ENCODE assay signal across 8 mouse cellular contexts in the genomic region with DNA sequence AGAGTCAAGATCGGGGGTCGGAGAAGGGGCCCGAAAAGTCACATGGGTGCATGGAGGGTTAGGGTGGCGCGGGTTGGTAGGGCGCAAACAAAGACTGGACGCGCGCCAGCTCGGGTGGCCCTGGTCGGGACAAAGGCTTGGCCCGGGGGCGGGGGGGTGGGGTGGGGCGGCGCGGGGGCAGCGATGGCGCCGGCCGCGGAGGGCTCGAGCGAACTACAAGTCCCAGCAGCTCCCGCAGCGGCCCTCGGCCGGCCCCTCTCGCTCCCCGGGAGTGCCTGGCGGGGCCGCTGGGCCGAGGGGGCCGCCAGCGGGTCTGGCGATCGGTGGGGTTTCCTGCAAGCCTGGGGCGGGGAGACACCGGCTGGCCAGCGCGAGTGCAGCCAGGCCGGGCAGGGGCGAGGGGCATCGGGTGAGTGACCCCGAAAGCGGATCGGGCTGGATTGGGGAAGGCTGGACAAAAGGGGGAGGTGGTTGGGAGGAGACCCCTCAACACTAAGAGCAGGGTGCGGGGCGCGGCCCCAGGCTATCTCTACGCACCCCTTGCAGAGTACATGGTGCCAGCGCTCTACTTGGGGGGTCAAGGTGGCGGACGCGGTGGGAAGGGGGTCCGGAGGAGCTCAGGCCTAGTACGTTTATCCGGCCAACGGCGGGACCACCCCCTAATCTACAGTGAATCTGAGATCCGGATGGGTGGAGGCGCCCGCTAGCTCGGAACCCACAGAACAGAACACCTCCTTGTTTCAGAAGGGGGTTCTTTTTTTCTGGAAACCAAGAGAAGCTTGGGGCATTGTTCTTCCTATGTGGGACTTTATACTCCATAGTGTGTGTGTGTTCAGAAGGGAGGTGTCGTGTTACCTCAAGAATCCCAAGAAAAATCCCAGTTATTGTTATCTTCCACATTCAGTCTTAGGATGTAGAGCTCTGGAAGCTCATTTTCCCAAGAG. TPM values are rescaled to one million over a fixed set of nuclear protein-coding genes. Genes with fewer than 3 reads are reported as not detected.
DNase-seq lines count a peak whose midpoint lies in the region; ATAC-seq and TF ChIP-seq lines count a peak whose summit lies in the region.

A gene (plus strand): TSS at position 238 of the 944 bp plus-strand sequence.

- peak; percentile 94 for ATAC-seq in forebrain, postnatal 0 days
- peak; percentile 97 for ATAC-seq in lung, embryonic 16.5 days (ENCODE audit: low read depth)

- H3K9me3 ChIP-seq in ES-Bruce4 (replicated peaks; ENCODE audit: control insufficient read depth, insufficient read depth, low read length, poor library complexity, severe bottlenecking) = no peaks in the 10 kb centered on the region
- no peaks in the 10 kb centered on the region for H3K9me3 ChIP-seq in forebrain, postnatal 0 days (ENCODE audit: low read length)
- peaks cover 10% of the 10 kb centered on the region for H3K9me3 ChIP-seq in lung, embryonic 16.5 days (ENCODE audit: control insufficient read depth, low read length)

- no peaks in the 10 kb centered on the region for H3K27me3 ChIP-seq in ES-Bruce4 (ENCODE audit: control insufficient read depth, insufficient read depth, low read length, poor library complexity, severe bottlenecking)
- H3K27me3 ChIP-seq in forebrain, postnatal 0 days (ENCODE audit: insufficient read depth, low read length) = no peaks in the 10 kb centered on the region
- H3K27me3 ChIP-seq in lung, embryonic 16.5 days (ENCODE audit: control insufficient read depth, insufficient read depth, low read depth, low read length) = no peaks in the 10 kb centered on the region
- no peaks in the 10 kb centered on the region for H3K27me3 ChIP-seq in thymus, adult 2 months (ENCODE audit: control insufficient read depth, insufficient read depth, low read length)

- no peak for TF ChIP-seq CTCF in ES-Bruce4 (IDR thresholded peaks at IDR 0.05; ENCODE audit: low read depth, low read length)
- no peak for TF ChIP-seq CTCF in forebrain, postnatal 0 days (IDR thresholded peaks at IDR 0.05; ENCODE audit: low read depth)
- TF ChIP-seq CTCF in layer of hippocampus, adult 2 months (conservative IDR thresholded peaks at IDR 0.05) = no peak
- no peak for TF ChIP-seq CTCF in thymus, adult 2 months (IDR thresholded peaks at IDR 0.05; ENCODE audit: borderline replicate concordance, control insufficient read depth, extremely low read depth, insufficient read depth, low read length, poor library complexity)

- H3K27ac ChIP-seq in ES-Bruce4 (ENCODE audit: insufficient read depth, low read length) = no peak within 1 kb of the TSS
- peak within 1 kb of the TSS; percentile 98 for H3K27ac ChIP-seq in forebrain, postnatal 0 days (ENCODE audit: low read depth, low read length)
- H3K27ac ChIP-seq in layer of hippocampus, adult 2 months = peak within 1 kb of the TSS; percentile 95
- peak within 1 kb of the TSS; percentile 80 for H3K27ac ChIP-seq in lung, embryonic 16.5 days (ENCODE audit: low read length)
- no peak within 1 kb of the TSS for H3K27ac ChIP-seq in thymus, adult 2 months (ENCODE audit: control insufficient read depth, insufficient read depth, low read length)

- peak within 1 kb of the TSS; percentile 92 for H3K4me3 ChIP-seq in ES-Bruce4 (ENCODE audit: low read depth, low read length)
- peak within 1 kb of the TSS; percentile 93 for H3K4me3 ChIP-seq in forebrain, postnatal 0 days (ENCODE audit: low read depth, low read length)
- H3K4me3 ChIP-seq in layer of hippocampus, adult 2 months = peak within 1 kb of the TSS; percentile 96
- H3K4me3 ChIP-seq in lung, embryonic 16.5 days (ENCODE audit: low read length) = peak within 1 kb of the TSS; percentile 80
- peak within 1 kb of the TSS; percentile 98 for H3K4me3 ChIP-seq in thymus, adult 2 months (ENCODE audit: control insufficient read depth, insufficient read depth, low read length)

- DNase-seq in cerebellum, adult 11 months = peak; percentile 74
- DNase-seq in forebrain, postnatal 0 days = peak; percentile 87
- DNase-seq in heart, postnatal 36 days = peak; percentile 75 to 78
- peak; percentile 63 to 70 for DNase-seq in layer of hippocampus, adult 2 months (ENCODE audit: low spot score in 2 of 2)
- DNase-seq in ovary, adult 18-20 months (ENCODE audit: low spot score) = peak; percentile 63
- peak; percentile 65 for DNase-seq in thymus, adult 2 months

- H3K4me1 ChIP-seq in ES-Bruce4 (ENCODE audit: control insufficient read depth, insufficient read depth, low read length) = no peaks in the 10 kb centered on the region
- 0 out of 2 replicates have a peak, but pooled peaks cover 4% of the 10 kb centered on the region for H3K4me1 ChIP-seq in forebrain, postnatal 0 days (ENCODE audit: insufficient read depth)
- peaks cover 8% of the 10 kb centered on the region for H3K4me1 ChIP-seq in lung, embryonic 16.5 days (replicated peaks; ENCODE audit: control insufficient read depth, insufficient read depth, low read length)
- peaks cover 8% of the 10 kb centered on the region for H3K4me1 ChIP-seq in thymus, adult 2 months (replicated peaks; ENCODE audit: control insufficient read depth, insufficient read depth, low read length)

- peak within 1 kb of the TSS; percentile 92 for H3K9ac ChIP-seq in ES-Bruce4 (ENCODE audit: low read depth, poor library complexity, severe bottlenecking)
- H3K9ac ChIP-seq in forebrain, postnatal 0 days = peak within 1 kb of the TSS; percentile 98
- H3K9ac ChIP-seq in lung, embryonic 16.5 days (ENCODE audit: low read length) = peak within 1 kb of the TSS; percentile 96

- H3K4me2 ChIP-seq in forebrain, postnatal 0 days (ENCODE audit: low read depth) = peak within 1 kb of the TSS; percentile 55
- peak within 1 kb of the TSS; percentile 82 for H3K4me2 ChIP-seq in lung, embryonic 16.5 days (ENCODE audit: low read depth, low read length)

- peak; percentile 11 for TF ChIP-seq POLR2A in ES-Bruce4 (IDR thresholded peaks at IDR 0.05; ENCODE audit: insufficient read depth, low read length)
- TF ChIP-seq POLR2A in thymus, adult 2 months (IDR thresholded peaks at IDR 0.05; ENCODE audit: control insufficient read depth, extremely low read depth, insufficient read depth, low read length, poor library complexity) = peak; percentile 49; the same call in 1 of the 2 replicates

- no peak for TF ChIP-seq EP300 in ES-Bruce4 (IDR thresholded peaks at IDR 0.05; ENCODE audit: insufficient read depth, low read depth, low read length)

- H3K36me3 ChIP-seq in ES-Bruce4 (ENCODE audit: control insufficient read depth, insufficient read depth, low read length, poor library complexity, severe bottlenecking) = no peaks in the 10 kb centered on the region
- peaks cover 23% of the 10 kb centered on the region for H3K36me3 ChIP-seq in forebrain, postnatal 0 days (ENCODE audit: insufficient read depth)
- H3K36me3 ChIP-seq in lung, embryonic 16.5 days (ENCODE audit: control insufficient read depth, insufficient read depth, low read length) = peaks cover 28% of the 10 kb centered on the region
- no peaks in the 10 kb centered on the region for H3K36me3 ChIP-seq in thymus, adult 2 months (ENCODE audit: control insufficient read depth, insufficient read depth, low read length)

- intact Hi-C loops in heart, postnatal 36 days (cut with DNase I) = loop anchor here (2.0 kb wide), 2 partner anchors 24 kb away; no protein-coding TSS in a partner anchor

- WGBS in forebrain, postnatal 0 days = 2% methylated on average over 61 of the region's 64 CpGs
- under 1% methylated on average over 52 of the region's 64 CpGs for WGBS in lung, embryonic 16.5 days
- WGBS in thymus, adult 2 months = 1% methylated on average over 54 of the region's 64 CpGs

RNA-seq across cellular contexts. Expression of the gene that starts here (rescaled TPM):
- 15.5 and 17.7 TPM in 2 replicates for polyA plus RNA-seq in ES-Bruce4 (2011; ENCODE audit: insufficient read depth, insufficient read length, low read depth, missing spikeins)
- 64.6 and 85.3 TPM in 2 replicates for total RNA-seq in forebrain, postnatal 0 days (2014; rRNA removed)
- polyA plus RNA-seq in forebrain, postnatal 0 days (2015; fragmentation: Nextera tagmentation; extraction: Ambion mirVana) = 64.7 and 67.9 TPM in 2 replicates
- 10 to 100 TPM; 30.3 to 31.3 TPM for total RNA-seq in heart, postnatal 36 days (2021)
- total RNA-seq in layer of hippocampus, adult 2 months (2021) = 10 to 100 TPM; 27.9 to 29.9 TPM
- polyA plus RNA-seq in lung, embryonic 16.5 days (2015; fragmentation: Nextera tagmentation; extraction: Ambion mirVana) = 39.1 and 41.8 TPM in 2 replicates
- 75.9 and 76.7 TPM in 2 replicates for polyA plus RNA-seq in thymus, adult 2 months (2012; rRNA removed)

Comparison
In these comparisons a context has a peak if more than half of its experiments do, and no peak if none do; other contexts are left out.
1. H3K27ac ChIP-seq: peak in forebrain, postnatal 0 days (single experiment), layer of hippocampus, adult 2 months (single experiment) and lung, embryonic 16.5 days (single experiment); none in ES-Bruce4 (single experiment) and thymus, adult 2 months (single experiment).
2. Peak in every context shown above with its lines, with median percentiles within 50 percentile points of each other: H3K4me3 ChIP-seq, H3K9ac ChIP-seq and DNase-seq.